Mouse (Mus musculus) urinary bladder, postnatal 10 days (tissue): ENCODE measurements around the gene Rpl5.
"Not testable (repeated sequence)": the region's sequence is repeated elsewhere in the genome, so short reads cannot be mapped to it uniquely, and the experiment has no call there.

Source experiments
- DNase-seq: peaks from one replicate; pipeline ENCODE4 v3.0.0; 2022; ENCODE audit warnings: low spot score

The Rpl5 gene

DNA sequence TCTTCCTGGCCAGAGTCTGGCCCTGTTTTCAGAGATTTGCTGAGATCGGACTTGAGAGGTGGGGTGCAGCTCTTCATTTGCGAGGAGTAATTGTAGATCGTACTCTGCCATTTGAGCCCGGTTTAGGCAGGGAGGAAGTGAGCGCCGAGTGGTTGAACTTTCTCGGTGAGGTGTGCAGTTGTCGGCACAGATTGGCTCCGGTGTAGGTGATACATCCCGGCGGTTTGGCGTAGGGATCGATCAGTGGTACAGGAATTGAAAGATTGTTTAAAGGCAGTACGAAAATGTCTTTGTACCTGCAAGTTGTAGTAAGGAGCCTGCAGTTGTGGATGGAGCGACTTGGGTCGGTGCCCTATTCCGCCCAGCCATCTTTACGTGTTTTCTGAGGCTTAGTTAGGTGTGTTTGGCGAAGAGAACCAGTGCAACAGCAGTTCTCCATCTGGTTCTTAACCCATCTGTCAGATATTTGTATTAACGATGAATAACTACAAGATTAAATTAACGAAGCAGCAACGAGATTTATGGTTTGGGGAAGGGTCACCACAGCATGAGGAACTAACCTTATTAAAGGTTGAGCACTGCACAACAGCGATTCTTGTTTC, 813 bp downstream of the Rpl5 start:
- DNase-seq, result no peak

GRCm38 (mm10) chr5:107904325-107904724, 4.0 kb downstream of the Rpl5 start:
- no peak for DNase-seq

GRCm38 (mm10) chr5:107908514-107909110, 8.3 kb downstream of the Rpl5 start:
- no peak for DNase-seq

DNA sequence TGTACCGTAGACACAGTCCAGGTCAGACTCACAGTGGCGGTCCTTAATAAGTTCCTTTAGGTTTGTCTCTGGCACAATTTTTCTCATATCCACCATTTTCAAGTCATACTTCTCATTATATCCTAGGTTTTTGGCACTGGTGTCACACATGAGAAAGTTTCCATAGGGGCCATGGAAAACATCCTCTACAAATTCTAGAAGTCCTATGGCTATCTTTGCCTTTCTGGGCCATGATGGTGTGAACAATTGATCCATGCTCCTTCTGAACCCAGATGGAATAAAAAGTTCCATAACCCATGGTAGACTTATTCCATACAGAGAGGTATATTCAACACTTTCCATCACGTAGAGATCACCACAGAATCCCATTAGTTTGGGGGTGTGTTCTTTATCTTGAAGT, 9.4 kb downstream of the Rpl5 start:
- no peak for DNase-seq

- no peak for DNase-seq
Observed at GRCm38 (mm10) chr5:107910084-107910616, 9.8 kb downstream of the Rpl5 start.

- DNase-seq, result no peak
Observed at GRCm38 (mm10) chr5:107911012-107911411, 10.7 kb downstream of the Rpl5 start.

GRCm38 (mm10) chr5:107915280-107915679, 15.0 kb downstream of the Rpl5 start:
- DNase-seq, result no peak

DNA sequence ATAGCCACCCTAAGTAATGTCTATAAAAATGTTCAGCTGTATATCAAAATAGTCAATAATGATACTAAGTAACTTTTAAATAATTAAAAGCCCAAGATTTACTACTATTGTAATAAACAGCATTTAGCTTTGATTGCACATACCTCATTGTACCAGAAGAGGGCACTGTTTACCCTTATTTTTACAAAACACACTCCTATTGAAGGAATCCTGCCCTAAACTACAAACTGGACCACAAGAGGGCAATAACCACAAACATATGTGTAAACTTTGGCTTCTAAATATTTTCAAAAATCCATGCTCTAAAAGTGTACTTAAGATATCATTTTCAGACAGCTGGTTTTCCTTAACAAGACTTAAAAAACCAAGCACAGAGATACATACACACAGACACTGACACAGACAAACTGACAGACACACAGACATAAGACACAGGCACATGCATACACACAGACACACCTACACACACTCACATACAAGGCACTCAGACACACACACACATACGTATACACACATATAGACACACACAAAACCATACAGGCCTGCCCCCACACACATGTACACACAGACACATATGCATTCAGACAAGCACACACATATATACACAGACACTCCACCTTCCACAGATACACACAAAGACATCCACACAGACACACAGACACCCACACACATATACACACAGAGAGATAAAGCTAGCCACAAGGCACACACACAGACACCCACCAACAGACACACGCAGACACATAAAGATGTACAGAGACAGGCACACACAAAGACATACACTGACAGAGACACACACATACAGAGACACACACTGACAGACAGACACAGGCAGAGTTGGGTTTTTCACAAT, 21.3 kb downstream of the Rpl5 start:
- DNase-seq, result no peak

GRCm38 (mm10) chr5:107922836-107923235, 22.5 kb downstream of the Rpl5 start:
- DNase-seq, result no peak

DNA sequence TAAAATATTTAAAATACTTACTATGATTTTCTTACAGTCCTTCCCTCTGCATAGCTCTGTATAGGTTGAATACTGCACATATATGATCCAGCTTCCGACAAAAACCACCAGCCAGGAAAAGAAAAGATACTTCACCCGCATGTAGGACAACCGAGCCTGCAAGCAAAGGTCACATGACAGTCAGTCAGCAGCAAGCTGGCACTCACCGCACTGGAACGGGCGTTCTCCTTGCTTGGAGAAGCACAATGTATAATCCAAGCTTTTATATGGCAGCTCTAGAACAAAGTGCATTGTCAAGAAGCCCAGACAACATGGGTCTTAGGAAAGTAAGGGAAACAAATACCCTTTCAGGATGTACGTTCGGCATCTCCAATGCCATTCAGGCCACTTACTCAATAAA, 24.3 kb downstream of the Rpl5 start:
- DNase-seq, result no peak

GRCm38 (mm10) chr5:107926550-107927249, 26.4 kb downstream of the Rpl5 start:
- no peak for DNase-seq

GRCm38 (mm10) chr5:107932556-107932955, 32.3 kb downstream of the Rpl5 start:
- no peak for DNase-seq

GRCm38 (mm10) chr5:107933202-107933974, 33.1 kb downstream of the Rpl5 start:
- DNase-seq, result no peak

DNA sequence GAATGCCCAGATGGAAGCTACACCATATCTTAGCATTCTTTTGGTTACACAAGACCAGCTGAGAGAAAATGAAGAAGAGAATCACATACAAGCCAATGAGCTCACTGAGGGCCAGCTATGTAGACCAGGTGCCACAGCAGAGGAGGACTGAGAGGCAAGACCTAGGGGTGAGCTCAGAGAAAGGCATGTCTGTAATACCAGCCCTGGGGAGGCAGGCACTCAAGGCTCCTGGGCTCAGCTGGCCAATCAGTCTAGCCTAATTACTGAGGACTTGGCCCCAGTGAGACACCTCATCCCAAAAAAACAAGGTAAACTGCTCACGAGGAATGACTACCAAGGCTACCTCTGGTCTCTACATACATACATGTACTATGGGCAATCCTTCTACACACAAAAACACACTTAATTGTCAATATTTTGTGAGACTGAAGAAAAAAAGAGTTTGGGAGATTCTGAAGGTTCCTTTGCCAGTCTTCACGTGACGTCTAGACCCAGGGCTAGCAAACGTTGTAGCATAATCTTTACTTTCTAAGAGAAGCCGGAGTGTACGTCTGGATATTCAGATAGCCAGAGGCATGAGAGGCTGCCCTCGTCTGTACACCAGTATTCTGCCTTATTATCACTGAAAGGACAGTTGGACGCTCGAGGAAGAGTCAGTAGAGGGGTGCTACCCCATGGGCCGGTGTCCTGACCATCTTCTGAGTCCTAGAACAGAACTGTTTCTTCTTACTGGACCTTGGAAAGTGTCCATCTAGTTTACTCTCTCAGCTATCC, 34.7 kb downstream of the Rpl5 start:
- DNase-seq, result no peak

DNA sequence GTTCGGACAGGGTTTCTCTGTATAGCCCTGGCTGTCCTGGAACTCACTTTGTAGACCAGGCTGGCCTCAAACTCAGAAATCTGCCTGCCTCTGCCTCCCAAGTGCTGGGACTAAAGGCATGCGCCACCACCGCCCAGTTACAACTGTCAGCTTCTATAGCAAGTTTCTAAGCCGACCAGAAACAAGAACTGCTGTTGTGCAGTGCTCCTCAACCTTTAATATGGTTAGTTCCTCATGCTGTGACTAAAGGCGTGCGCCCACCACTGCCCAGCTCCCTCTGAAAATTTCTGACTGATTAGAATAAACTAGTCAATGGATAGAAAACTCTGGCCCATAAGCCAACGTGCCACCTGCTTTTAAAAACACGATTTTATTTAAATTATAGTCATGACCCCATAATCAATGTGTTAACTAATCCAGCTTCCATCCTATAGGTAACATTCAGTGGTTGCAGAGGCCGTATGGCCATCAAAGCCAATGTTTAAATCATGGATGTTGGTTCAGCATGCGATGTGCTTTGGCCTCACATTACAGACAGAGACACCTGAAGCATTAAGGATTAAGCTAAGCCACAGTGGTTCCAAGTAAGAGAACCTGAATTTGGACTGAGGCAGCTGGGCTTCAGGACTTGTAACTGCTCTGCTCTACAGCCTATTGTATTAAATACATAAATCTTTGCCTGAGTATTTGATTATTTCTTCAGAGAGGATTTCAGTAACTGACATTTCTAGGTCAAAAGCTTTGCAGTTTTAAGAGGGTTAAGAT, 36.5 kb downstream of the Rpl5 start:
- no peak for DNase-seq

GRCm38 (mm10) chr5:107938483-107938882, 38.2 kb downstream of the Rpl5 start:
- not testable (repeated sequence) for DNase-seq

GRCm38 (mm10) chr5:107938886-107939285, 38.6 kb downstream of the Rpl5 start:
- no peak for DNase-seq

GRCm38 (mm10) chr5:107939701-107940100, 39.4 kb downstream of the Rpl5 start:
- DNase-seq, result no peak

GRCm38 (mm10) chr5:107941222-107941621, 40.9 kb downstream of the Rpl5 start:
- no peak for DNase-seq

DNA sequence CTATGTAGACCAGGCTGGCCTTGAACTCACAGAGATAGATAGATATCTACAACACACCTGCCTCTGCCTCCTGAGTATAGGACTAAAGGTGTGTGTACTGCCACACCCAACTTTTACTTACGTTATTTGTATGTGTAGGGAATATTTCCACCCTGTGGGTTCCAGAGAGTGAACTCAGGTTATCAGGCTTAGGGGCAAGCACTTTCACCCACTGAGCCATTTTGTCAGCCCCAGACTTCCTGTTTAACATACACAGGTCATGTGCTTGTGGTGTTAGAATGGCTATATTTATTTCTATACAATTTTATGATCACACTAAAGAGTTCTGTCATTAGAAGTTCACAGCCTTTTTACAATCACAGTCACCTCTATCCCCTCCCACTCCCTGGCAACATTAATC, 42.6 kb downstream of the Rpl5 start:
- DNase-seq, result no peak
